Mouse (Mus musculus) megakaryocyte, embryonic 14.5 days (primary cell): Measurements from ENCODE around the gene Gm20388.

ENCODE experiments used
- FLI1 ChIP-seq: IDR thresholded peaks from 2 replicates; pipeline ENCODE4 v1.6.1; 2012; ENCODE audit warnings: low read length, inconsistent platforms, mixed read lengths
- GATA1 ChIP-seq: IDR thresholded peaks from 3 replicates; pipeline ENCODE4 v1.6.1; 2012; ENCODE audit warnings: mixed read lengths, low read length, inconsistent platforms, borderline replicate concordance

- TF ChIP-seq GATA1 = no peak
- TF ChIP-seq FLI1 = no peak
Measured at GRCm38 (mm10) chr8:122192771-122193170, 2282.1 kb downstream of the Gm20388 start.
